Mouse (Mus musculus): ENCODE data around the gene Fes. TPM values are rescaled to one million over a fixed set of nuclear protein-coding genes. Genes with fewer than 3 reads are reported as not detected.

Fes gene
- total and polyA plus RNA-seq, 3 experiments: 2.7 to 6.6 TPM; not detected in 1

DNA sequence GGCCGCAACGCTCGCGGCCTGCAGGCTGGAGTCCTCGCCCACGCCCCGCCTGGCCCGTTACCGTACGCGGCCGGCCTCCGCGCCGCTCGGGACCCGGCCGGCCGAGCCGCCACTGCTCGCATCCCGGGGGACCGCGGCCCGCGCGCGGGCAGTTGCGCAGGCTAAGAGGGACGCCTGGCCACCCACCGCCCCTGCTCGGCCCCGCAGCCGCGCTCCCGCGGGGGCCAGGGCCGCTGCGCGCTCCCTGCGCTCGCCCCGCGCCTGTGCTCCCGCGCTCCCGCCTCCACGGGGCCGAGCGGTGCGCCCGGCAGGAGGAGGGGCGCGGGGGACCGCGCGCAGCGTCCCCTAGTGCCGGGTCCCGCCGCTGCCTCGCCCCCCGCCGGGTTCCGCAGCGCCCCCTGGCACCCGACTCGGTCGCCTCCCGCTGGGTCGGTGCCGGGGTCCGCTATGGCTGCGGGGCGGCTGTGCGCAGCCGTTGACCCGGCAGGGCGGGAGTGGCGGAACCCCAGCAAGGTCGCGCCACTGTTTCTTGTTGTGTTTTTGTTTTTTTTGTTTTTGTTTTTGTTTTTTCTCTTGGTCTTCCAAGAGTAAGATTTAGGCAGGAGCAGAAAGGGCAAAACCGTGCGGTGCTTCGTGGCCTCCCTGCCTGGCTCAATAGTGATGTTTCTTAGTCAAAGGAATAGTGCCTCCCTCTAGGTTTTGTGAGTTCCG lies 16.6 kb downstream of the Fes start, which contains the start of gene Man2a2 (continued):
- TF ChIP-seq MYC (IDR thresholded peaks at IDR 0.05; ENCODE audit: low read depth, low read length): no peak
- no peak for TF ChIP-seq ZMIZ1 (IDR thresholded peaks at IDR 0.05; ENCODE audit: low read depth, low read length)
- TF ChIP-seq RCOR1 (IDR thresholded peaks at IDR 0.05; ENCODE audit: low read depth, low read length): 0 out of 2 replicates have a peak, but pooled peaks have one; percentile 12
- TF ChIP-seq MYB (IDR thresholded peaks at IDR 0.05; ENCODE audit: low read depth, low read length): no peak
- no peak for TF ChIP-seq KAT2A (conservative IDR thresholded peaks at IDR 0.05; ENCODE audit: low read depth, low read length)
- no peak for TF ChIP-seq USF2 (IDR thresholded peaks at IDR 0.05; ENCODE audit: borderline replicate concordance in 1 of 2, insufficient read depth in 1 of 2, low read depth in 1 of 2, low read length in 2 of 2)
- TF ChIP-seq BHLHE40 (IDR thresholded peaks at IDR 0.05; ENCODE audit: borderline replicate concordance, low read depth, low read length): no peak
- no peak for TF ChIP-seq GABPA (IDR thresholded peaks at IDR 0.05; ENCODE audit: low read depth, low read length)
- no peak for TF ChIP-seq MAFK (IDR thresholded peaks at IDR 0.05; ENCODE audit: borderline replicate concordance, low read depth, low read length)
- TF ChIP-seq RAD21 (IDR thresholded peaks at IDR 0.05; ENCODE audit: low read depth, low read length): no peak
- TF ChIP-seq HCFC1 (IDR thresholded peaks at IDR 0.05; ENCODE audit: low read depth, low read length): no peak
- TF ChIP-seq NELFE (IDR thresholded peaks at IDR 0.05; ENCODE audit: low read depth, low read length): no peak; the same call in 1 of the 2 replicates
- TF ChIP-seq MEF2A (IDR thresholded peaks at IDR 0.05; ENCODE audit: extremely low read depth, insufficient replicate concordance, low read depth, low read length, poor library complexity, severe bottlenecking): no peak
- TF ChIP-seq POLR2AphosphoS2 (IDR thresholded peaks at IDR 0.05; ENCODE audit: low read length): no peak
- TF ChIP-seq TBP (IDR thresholded peaks at IDR 0.05; ENCODE audit: low read depth, low read length): no peak
- TF ChIP-seq CTCF (IDR thresholded peaks at IDR 0.05 in 2 of 3, conservative IDR thresholded peaks at IDR 0.05 in 1 of 3; ENCODE audit: control insufficient read depth in 1 of 3, insufficient read depth in 1 of 3, low read depth in 2 of 3, low read length in 3 of 3, poor library complexity in 1 of 3, severe bottlenecking in 1 of 3): peak in 2 of 3 experiments; percentile 90 to 96; a peak in 5 of 6 replicates
- TF ChIP-seq ETS1 (IDR thresholded peaks at IDR 0.05; ENCODE audit: low read depth, low read length): 0 out of 2 replicates have a peak, but pooled peaks have one; percentile 17
- TF ChIP-seq MXI1 (IDR thresholded peaks at IDR 0.05; ENCODE audit: low read depth, low read length): no peak

DNA sequence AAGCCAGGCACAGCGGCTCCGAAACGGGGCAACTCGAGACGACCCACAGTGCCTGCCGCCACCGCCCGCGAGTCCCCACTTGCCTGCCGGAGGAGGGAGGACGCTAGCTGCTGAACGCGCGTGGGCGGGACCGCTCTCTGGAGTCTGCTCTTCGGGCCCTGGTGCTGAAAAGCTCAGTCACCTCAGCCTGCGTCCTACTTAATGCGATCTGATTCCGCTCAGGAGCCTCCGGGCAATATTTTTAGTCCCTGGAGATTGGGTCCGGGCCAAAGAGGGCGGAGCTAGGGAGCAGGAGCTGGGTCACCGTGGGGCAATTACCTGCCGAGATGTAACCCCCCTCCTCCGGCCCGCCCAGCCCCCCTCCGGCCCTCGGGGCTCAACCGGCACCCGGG lies 17.1 kb downstream of the Fes start:
- peaks cover 3% of the 10 kb centered on the region; the same call in 1 of the 2 replicates for H3K79me2 ChIP-seq (ENCODE audit: control insufficient read depth, insufficient read depth, low read length, poor library complexity)
- H3K9ac ChIP-seq (ENCODE audit: control insufficient read depth, low read depth, low read length, poor library complexity, severe bottlenecking): peak overlapping the region; percentile 88
- H3K27me3 ChIP-seq (ENCODE audit: control insufficient read depth in 1 of 2, insufficient read depth in 2 of 2, low read length in 2 of 2): no peaks in the 10 kb centered on the region
- no peaks in the 10 kb centered on the region for H3K9me3 ChIP-seq (replicated peaks; ENCODE audit: insufficient read depth, low read length)
- peaks cover 0 to 30% of the 10 kb centered on the region in 2 experiments; a peak in 2 of 4 replicates for H3K36me3 ChIP-seq (ENCODE audit: control insufficient read depth in 1 of 2, insufficient read depth in 2 of 2, low read length in 2 of 2)
- H3K4me1 ChIP-seq (ENCODE audit: control insufficient read depth in 1 of 2, insufficient read depth in 2 of 2, low read length in 2 of 2): peaks cover 8 to 47% of the 10 kb centered on the region in 2 experiments
- TF ChIP-seq ETS1 (IDR thresholded peaks at IDR 0.05; ENCODE audit: low read depth, low read length) (0 out of 2 replicates have a peak, but pooled peaks have one; percentile 15), POLR2A (IDR thresholded peaks at IDR 0.05; ENCODE audit: control insufficient read depth in 1 of 2, insufficient read depth in 1 of 2, low read depth in 1 of 2, low read length in 2 of 2, poor library complexity in 1 of 2) (peak; percentile 17 to 32; a peak in 1 of 4 replicates), ELF1 (IDR thresholded peaks at IDR 0.05; ENCODE audit: low read depth, low read length) (no peak), SIN3A (IDR thresholded peaks at IDR 0.05; ENCODE audit: low read length) (peak; percentile 67), UBTF (IDR thresholded peaks at IDR 0.05; ENCODE audit: borderline replicate concordance, insufficient read depth, low read depth, low read length) (no peak), EP300 (IDR thresholded peaks at IDR 0.05; ENCODE audit: low read depth in 1 of 2, low read length in 2 of 2) (no peak), GABPA (IDR thresholded peaks at IDR 0.05; ENCODE audit: low read depth, low read length) (no peak)
- peak; percentile 88 for DNase-seq (ENCODE audit: low read depth, low spot score)
- H3K27ac ChIP-seq (ENCODE audit: control insufficient read depth, low read depth, low read length): peak overlapping the region; percentile 68
- peak overlapping the region; percentile 80 to 85 for H3K4me3 ChIP-seq (ENCODE audit: control insufficient read depth in 1 of 2, insufficient read depth in 1 of 2, low read depth in 2 of 2, low read length in 2 of 2)

Data from MEL (cell line).